Mouse (Mus musculus) mature B cell (primary cell): ENCODE results near the gene Hic1.

ENCODE experiments used
- in situ Hi-C: fragments of 300-500 bp; cut with MboI; formaldehyde crosslinking; loops from 2 replicates; pipeline ENCODE4 v1.14.3; 2019

Gene Hic1

DNA sequence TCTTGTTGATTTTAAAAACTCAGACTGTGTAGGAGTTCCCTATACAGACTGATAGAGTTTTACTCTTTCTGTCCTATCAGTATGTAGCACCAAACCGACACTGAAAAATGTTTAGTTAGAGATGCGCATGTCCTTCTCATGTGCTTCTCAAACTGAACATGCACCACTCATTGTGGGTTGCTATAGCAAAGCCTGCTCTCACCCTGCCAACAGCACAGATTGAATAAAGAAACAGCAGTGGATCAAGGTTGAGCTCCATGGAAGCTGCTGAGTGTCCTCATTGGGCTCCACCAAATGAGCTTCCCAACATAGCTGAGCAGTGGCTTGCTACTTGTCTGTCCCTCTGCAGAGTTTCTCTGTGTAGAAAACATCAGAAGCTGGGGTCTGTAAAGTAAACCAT lies 51.2 kb downstream of the Hic1 start:
- in situ Hi-C loops = no loop called here

DNA sequence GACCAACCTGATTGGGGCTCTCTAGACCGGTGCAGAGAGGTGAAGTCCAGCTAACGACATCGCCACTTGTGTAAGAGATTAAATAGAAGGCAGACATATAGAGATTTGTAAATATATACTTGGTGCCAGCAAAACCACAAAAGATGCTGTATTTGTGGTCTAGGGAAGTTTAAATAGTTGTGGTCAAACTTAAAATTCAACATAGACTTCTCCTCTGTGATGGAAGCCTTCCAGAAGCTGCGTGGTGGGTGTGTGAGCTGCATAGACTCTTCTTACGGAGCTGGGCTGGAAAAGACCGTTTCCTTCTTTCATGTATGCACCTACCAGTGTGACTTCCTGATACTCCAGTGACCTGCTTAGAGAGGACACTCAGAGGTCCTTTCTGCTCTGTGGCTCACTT lies 52.9 kb downstream of the Hic1 start:
- in situ Hi-C loops = no loop called here
